Mouse (Mus musculus): ENCODE measurements around the gene Fnbp1l.

GRCm38 (mm10) chr3:122545346-122545745, 74.2 kb downstream of the Fnbp1l start:
- TF ChIP-seq CTCF (IDR thresholded peaks at IDR 0.05; ENCODE audit: low read depth) (no peak), EP300 (IDR thresholded peaks at IDR 0.05; ENCODE audit: low read depth) (no peak)
